Mouse (Mus musculus) 3T3-L1 (cell line): ENCODE results near the gene Gatad2a.
A peak's percentile ranks its signal among the peaks of the same experiment; 100 is the strongest.

Experiments used
- DNase-seq: peaks from one replicate; pipeline ENCODE4 v3.0.0-alpha.2; 2015; ENCODE audit warnings: low read depth, low spot score

The Gatad2a gene

GRCm38 (mm10) chr8:69900895-69901451 lies 95.2 kb downstream of the Gatad2a start:
- DNase-seq: peak; percentile 42

GRCm38 (mm10) chr8:69899876-69900275 lies 96.3 kb downstream of the Gatad2a start:
- no peak for DNase-seq

GRCm38 (mm10) chr8:69897857-69898256 lies 98.3 kb downstream of the Gatad2a start:
- DNase-seq: no peak

- no peak for DNase-seq
Observed at GRCm38 (mm10) chr8:69895772-69896451, 100.3 kb downstream of the Gatad2a start.

GRCm38 (mm10) chr8:69894836-69895332 lies 101.3 kb downstream of the Gatad2a start:
- no peak for DNase-seq

GRCm38 (mm10) chr8:69893863-69894262 lies 102.3 kb downstream of the Gatad2a start:
- peak; percentile 72 for DNase-seq

- DNase-seq: peak; percentile 43
Observed at GRCm38 (mm10) chr8:69890813-69891241, 105.4 kb downstream of the Gatad2a start.

GRCm38 (mm10) chr8:69888902-69889301 lies 107.3 kb downstream of the Gatad2a start:
- no peak for DNase-seq

- DNase-seq: no peak
Observed at GRCm38 (mm10) chr8:69888244-69888866, 107.8 kb downstream of the Gatad2a start.

GRCm38 (mm10) chr8:69887289-69888243 lies 108.6 kb downstream of the Gatad2a start, which contains the start of gene Cilp2:
Gene Cilp2 (minus strand): TSS chr8:69887687.
- no peak for DNase-seq

GRCm38 (mm10) chr8:69884141-69884540 lies 112.0 kb downstream of the Gatad2a start:
- no peak for DNase-seq

GRCm38 (mm10) chr8:69882833-69883600 lies 113.2 kb downstream of the Gatad2a start:
- DNase-seq: no peak

GRCm38 (mm10) chr8:69882021-69882756 lies 114.0 kb downstream of the Gatad2a start:
- no peak for DNase-seq

- DNase-seq: no peak
Observed at GRCm38 (mm10) chr8:69881261-69881865, 114.8 kb downstream of the Gatad2a start.

- no peak for DNase-seq
Observed at GRCm38 (mm10) chr8:69880841-69881240, 115.3 kb downstream of the Gatad2a start.

GRCm38 (mm10) chr8:69879678-69880077 lies 116.5 kb downstream of the Gatad2a start:
- no peak for DNase-seq

- no peak for DNase-seq
Observed at GRCm38 (mm10) chr8:69877992-69878391, 118.2 kb downstream of the Gatad2a start.

- DNase-seq: no peak
Observed at GRCm38 (mm10) chr8:69877396-69877795, 118.8 kb downstream of the Gatad2a start.

- DNase-seq: no peak
Observed at GRCm38 (mm10) chr8:69876967-69877366, 119.2 kb downstream of the Gatad2a start.

GRCm38 (mm10) chr8:69876097-69876496 lies 120.1 kb downstream of the Gatad2a start:
- DNase-seq: peak; percentile 57
